Mouse (Mus musculus): ENCODE results near the gene Grm6. TPM values are rescaled to one million over a fixed set of nuclear protein-coding genes. Genes with fewer than 3 reads are reported as not detected.

Gene Grm6
- not detected for total RNA-seq (2021)

DNA sequence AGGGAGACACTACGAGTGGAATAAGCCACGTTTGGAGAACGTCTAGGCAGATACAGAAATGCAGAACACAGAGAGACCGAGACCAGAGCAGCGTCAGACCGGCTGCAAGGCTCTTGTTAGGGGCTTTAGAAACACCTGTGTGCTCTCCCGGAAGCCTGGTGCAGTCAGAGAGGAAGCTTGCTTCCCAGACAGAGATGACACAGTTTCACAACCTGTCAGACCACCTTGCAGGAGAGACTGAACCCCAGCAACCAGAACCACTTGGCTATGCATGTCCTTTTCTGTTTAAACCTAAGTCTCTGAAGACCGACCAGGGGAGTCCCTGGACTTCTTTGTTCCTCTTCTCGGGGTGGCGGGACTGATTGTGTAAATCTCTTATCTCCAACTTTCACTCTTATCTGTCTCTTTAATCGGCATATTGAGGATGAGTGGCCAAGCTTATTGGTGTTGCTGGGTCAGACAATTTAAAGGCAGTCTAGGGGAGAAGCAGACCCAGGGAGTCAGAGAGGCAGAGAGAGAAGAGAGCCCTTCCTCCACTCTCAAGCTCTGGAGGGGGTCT lies at the start of gene Grm6:
Gene Grm6 (plus strand): TSS at position 509 of the 559 bp plus-strand sequence.
- intact Hi-C loops (cut with DNase I): no loop called here
- DNase-seq (ENCODE audit: low spot score): no peak

DNA sequence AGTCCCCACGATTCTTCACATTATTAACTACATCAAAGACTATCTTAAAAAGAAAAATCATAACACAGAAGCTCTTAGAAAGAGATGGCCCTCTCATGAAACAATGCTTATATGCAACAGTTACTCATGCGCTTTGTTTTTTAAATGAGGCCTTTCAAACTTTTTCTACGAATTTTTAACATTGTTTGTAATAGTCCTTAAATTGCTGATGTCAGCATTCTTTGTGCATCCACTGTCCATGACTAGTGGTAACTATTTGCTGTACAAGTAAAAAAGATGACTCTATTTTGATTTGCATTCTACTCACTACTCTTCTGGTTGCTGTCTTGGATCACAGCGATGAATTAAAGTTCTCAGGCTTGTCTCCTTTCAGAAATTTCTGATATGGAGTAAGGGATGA lies 36.3 kb upstream of the Grm6 start:
- no peak for DNase-seq (ENCODE audit: low spot score)
- intact Hi-C loops (cut with DNase I): no loop called here

DNA sequence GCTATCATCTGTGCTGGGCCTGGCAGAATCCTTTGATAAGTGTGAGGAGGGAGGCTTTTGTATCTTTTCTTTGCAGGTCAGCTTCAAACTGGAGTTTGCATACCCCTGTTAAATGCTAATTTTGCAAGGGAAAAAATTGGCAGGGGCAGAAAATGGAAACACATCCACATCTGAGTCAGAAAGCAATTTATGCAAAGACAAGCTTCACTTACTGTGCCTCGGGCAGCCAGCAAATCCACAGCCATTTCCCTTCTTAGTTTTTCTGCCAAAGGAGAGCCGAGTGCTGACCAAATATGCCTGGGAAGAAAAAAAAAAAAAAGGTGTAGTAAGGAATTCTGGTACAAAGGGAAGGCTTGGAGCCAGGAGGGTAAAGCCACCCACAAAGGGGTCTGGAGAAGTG lies 24.3 kb upstream of the Grm6 start:
- intact Hi-C loops (cut with DNase I): loop anchor here (5.0 kb wide), 2 partner anchors 106 to 231 kb away; partner anchors contain the start of genes Zfp354a and Zfp354b

DNA sequence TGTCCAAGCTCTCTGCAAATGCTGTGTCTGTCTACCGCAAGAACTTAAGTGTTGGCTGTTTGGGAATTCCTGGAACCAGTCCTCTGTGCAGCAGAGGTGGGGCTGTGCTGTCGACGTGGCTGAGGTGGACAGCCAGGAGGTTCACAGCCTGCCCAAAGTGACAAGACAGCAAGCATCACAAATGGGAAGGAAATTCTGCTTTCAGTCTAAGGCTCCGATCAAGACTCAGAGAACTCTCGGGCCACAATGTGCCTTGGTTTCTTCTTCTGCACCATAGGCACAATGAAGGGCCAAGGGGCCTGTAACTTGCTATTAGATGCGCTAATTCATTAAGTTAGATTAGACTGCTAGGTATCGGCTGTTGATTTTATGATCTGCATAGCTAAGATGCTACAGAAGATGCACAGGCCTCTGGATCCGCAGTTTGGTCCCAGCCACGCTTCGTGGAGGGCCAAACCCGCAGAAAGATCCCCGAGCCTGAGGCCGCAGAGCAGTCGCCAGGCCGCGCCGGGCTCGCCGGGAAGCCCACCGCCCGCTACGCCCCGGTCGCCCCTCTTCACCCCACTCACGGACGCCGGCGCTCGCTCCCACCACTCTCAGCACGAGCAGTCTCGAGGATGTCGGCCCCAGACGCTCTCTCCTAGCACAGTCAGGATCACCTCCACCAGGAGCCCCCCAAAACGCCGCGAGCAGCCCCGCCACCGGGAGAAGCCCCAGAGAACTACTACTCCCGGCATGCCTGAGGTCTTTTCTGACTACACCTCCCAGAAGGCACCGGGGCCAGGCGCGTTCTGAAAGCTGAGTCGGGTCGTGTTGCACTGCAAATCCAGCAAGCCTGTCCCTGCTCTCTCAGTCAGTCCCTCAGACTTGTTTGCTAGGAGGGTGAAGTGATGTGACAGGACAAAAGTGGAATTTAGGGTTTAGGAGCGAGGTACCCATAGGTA lies 23.2 kb upstream of the Grm6 start, which contains the start of gene Zfp354c:
Gene Zfp354c (minus strand): TSS at position 715 of the 944 bp plus-strand sequence.
- intact Hi-C loops (cut with DNase I): loop anchor here (5.0 kb wide), 2 partner anchors 105 to 230 kb away; partner anchors contain the start of genes Zfp354a and Zfp354b
- DNase-seq (ENCODE audit: low spot score): peak; percentile 68

More for the DNA sequence above, 24.3 kb upstream of the Grm6 start:
- DNase-seq (ENCODE audit: low spot score): no peak

DNA sequence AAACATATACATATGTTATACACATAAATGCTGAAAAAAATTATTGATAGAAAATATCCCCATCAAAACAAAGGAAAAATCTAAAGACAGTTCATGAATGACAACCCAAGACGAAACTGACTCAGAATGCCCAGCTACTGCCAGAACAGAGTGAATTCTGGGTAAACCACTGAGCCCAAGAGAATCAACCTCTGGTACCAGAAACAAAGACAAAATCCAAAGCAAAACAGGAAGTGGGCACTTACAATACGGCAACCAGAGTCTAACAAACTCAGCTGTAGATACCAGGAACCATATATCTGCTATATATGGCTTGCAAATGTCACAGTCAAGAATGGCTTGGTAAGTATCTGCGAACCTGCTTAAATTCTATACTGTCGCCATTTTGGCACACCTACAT lies 14.8 kb upstream of the Grm6 start:
- intact Hi-C loops (cut with DNase I): no loop called here

DNA sequence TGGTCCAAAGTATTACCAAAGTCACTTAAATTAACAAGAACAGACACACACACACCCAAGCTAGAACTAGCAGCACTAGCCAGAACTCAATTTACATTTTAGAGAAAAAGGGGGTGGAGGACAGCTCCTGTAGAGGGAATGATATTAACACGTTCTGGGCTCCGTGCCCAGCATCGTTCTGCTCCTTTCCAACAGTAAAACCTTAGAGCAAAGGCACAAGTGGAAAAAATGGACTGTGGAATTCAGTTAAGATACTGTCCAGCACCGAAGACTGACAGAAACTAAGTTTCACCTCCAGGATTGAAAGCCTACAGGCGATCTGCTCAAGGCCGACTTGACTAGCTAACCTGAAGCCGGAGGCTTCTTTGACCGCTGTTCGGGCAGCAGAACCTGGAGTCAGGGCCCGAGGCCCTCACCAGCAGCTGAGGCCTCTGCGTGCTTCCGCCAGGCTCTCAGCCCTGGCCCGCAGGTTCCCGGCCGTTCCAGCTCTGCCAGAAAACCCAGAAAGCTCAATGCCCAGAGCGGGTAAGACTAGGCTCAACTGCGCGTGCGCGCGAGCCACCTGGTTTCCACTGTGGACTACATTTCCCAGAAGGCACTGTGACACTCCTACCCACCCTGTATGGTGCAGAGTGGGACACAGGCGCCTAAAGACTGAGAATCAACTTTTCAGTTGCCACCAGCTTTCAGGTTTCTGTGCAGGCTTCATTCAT lies 9.3 kb upstream of the Grm6 start, which contains the start of gene Zfp879:
Gene Zfp879 (minus strand): TSS at position 530 of the 713 bp plus-strand sequence.
- peak; percentile 73 for DNase-seq (ENCODE audit: low spot score)
- intact Hi-C loops (cut with DNase I): loop anchor here (5.0 kb wide), 1 partner anchor 76 kb away; the partner anchor contains the start of gene Zfp2

More for the DNA sequence above, 14.8 kb upstream of the Grm6 start:
- DNase-seq (ENCODE audit: low spot score): no peak

DNA sequence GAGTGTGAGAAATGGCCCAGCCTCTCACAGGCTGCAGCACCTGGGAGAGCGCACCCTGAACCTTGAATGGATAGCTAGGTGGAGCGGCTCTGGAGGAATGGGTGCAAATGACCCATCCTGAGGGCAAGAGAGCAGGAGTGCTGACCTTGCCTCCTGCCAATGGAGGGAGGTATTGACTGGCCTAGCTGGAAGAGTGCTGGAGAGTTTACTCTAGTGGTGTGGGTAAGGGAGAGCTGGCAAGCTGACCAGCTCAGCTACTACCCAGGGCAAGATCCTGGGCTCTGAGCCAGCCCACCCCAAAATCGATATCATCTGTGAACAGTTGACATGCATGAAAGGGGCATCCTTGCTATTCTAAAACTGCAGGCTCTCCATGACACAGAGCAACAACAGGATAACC lies 4.5 kb upstream of the Grm6 start:
- DNase-seq (ENCODE audit: low spot score): no peak

DNA sequence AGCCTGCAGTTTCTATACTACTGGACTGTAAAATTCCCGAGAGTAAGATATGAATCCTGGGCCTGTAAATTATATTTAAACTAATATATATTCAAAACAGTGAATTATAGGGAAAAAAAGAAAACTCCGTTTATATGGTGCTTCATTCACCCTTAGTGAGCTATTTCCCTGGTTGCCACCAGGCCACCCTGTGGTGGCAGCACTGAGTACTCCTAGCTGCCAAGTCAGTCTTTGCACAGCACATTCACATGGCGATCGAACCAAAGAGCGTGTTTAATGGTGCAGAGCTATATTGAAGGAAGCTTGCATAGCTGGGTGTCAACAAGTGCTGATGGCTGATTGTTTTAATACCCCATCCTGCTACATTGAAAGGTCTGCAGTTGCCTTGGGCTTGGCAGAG lies 3.4 kb upstream of the Grm6 start:
- DNase-seq (ENCODE audit: low spot score): no peak
- intact Hi-C loops (cut with DNase I): no loop called here

More for the DNA sequence above, 4.5 kb upstream of the Grm6 start:
- intact Hi-C loops (cut with DNase I): no loop called here

DNA sequence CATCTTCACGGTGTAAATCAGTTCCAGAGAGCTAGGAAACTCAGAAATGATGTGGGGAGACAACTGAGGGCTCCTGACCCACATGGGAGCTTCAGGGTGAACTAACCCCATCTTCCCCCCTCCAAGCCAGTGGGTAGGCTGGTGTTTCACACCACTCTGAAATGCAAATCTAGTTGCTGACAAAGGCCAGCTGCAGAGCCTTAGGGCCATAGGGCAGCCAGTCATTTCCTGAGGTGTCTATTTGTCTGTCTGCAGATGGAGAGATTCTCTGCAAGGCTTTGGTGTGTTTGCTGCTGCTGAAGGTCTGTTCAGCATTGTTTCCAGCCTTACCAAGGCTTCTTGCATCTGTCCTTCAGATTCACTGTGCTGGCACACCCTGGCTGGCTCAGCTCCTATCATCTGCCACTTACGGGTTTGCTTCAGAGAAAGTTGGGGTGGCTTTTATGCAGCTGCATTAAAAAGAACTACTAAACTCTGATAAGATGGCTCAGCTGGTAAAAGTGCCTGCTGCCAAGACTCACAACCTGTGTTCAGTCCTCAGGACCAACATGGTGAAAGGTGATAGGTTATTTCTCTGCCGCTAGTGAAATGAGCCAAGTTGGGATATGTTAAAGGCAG lies 1.9 kb upstream of the Grm6 start:
- intact Hi-C loops (cut with DNase I): no loop called here

DNA sequence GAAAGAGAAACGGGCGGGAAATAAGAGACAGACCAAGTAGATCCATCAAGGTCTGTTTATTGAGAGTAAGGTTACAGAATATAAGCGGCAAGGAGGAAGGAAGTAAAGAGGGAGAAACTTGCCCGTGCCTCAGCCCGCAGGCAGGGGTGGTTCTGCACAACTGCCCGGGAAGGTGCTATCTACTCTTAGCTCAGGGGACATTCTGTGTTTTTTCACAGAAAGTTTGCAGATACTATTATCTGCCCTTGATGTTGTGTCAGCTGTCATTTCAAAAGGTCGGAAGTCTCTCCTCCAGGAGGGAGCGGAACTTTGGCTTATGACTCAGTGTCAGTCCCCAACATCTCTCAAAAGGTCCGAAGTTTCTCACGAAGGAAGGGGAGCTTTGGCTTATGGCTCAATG lies 1.2 kb upstream of the Grm6 start:
- DNase-seq (ENCODE audit: low spot score): no peak
- intact Hi-C loops (cut with DNase I): no loop called here

More for the DNA sequence above, 1.9 kb upstream of the Grm6 start:
- no peak for DNase-seq (ENCODE audit: low spot score)

DNA sequence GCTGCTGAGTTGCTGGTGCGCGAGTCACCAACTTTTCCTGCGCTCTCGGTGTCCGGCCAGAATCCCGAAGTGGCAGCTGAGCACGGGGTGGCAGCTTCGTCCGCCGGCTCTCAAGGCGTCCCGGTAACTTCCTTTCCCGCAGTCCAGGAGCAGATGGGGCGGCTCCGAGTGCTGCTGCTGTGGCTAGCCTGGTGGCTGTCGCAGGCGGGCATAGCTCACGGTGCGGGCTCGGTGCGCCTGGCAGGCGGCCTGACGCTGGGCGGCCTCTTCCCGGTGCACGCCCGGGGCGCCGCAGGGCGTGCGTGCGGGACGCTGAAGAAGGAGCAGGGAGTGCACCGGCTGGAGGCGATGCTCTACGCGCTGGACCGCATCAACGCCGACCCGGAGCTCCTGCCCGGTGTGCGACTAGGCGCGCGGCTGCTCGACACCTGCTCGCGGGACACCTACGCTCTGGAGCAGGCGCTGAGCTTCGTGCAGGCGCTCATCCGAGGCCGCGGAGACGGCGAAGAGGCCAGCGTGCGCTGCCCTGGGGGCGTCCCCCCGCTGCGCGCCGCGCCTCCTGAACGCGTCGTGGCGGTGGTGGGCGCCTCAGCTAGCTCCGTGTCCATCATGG lies 610 bp downstream of the Grm6 start:
- no peak for DNase-seq (ENCODE audit: low spot score)
- intact Hi-C loops (cut with DNase I): no loop called here

DNA sequence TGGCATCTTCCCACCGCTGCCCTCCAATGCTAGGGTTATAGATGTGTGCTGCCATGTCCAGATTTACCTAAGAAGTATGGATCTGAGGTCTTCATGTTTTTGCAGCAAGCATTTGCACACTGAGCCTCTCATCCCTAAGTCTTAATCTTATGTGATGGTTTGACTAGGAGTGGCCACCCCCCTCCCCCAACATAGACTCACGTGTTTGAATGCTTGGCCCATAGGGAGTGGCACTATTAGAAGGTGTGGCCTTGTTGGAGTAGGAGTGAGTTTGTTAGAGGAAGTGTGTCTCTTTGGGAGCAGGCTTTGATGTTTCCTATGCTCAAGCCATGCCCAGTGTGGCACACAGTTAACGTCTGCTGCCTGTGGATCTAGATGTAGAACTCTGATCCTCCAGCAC lies 28.2 kb downstream of the Grm6 start:
- DNase-seq (ENCODE audit: low spot score): no peak
- intact Hi-C loops (cut with DNase I): no loop called here

DNA sequence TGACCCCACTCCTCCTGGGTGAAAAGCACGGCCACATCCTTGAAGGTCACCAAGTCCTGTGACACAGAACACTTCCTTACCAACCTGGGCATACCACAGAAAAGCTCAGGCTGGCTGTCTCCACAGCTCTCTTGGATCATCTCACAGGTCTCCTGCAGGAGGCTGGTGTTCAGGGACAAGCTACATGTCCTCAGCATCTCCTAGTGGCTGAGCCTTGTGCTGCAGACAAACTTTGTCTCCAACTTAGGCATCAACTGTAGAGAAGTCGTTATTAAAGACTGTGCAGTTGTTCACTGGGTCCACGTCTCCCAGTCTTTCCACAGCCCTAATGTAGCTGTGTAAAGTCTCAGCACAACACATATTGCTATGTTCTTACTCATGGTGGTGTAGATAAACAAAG lies 33.3 kb downstream of the Grm6 start:
- DNase-seq (ENCODE audit: low spot score): no peak
- intact Hi-C loops (cut with DNase I): no loop called here

DNA sequence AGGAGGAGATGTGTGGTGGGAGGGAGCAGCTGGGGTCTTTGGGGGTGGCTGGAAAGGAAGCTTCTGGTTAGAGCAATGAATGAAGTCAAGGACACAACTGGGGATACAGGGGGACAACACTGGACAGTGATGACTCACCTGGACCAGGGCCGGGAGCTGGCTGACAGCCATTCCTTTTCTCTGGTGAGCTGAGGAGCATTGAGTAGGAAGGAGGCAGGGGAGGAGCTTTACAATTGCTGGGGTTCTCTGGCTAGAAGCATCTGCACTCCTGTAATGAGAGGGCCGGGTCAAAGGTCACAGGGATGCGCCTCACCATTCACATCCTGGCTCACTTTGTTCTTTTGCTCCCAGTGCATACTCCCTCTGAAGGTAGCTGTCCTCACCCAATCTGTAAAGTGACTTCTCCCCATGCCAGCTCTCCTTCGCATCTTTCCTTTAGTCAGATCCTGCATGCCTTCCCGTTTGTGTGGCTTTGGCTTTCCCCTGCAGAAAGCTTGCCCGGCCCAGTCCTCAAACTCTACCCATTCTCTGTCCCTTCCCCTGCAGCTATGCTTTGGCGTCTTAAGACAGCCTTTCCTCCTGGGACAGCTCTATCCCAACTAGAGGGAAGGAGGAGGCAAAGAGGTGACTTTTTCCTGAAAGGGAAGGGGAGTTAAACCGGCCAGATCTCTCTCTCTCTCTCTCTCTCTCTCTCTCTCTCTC lies 35.9 kb downstream of the Grm6 start:
- no peak for DNase-seq (ENCODE audit: low spot score)
- intact Hi-C loops (cut with DNase I): loop anchor here (5.0 kb wide), 1 partner anchor 46 kb away; the partner anchor contains the start of gene Zfp354b

DNA sequence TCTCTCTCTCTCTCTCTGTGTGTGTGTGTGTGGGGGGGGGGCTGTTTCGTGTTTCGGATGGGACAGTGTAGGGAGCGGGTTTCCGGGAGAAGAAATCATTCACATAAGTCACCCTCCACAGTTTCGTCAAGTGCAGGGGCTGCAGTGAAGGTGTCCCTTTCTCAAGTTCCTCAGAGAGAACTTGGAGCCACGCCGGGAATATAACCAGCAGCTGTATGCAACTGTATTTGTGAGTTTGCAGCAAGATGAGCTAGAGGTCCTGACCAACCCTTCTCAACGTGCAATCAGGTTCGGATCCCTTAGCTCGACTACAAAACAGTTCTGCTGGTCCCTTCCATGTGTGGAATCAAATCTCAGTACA lies 36.4 kb downstream of the Grm6 start:
- no peak for DNase-seq (ENCODE audit: low spot score)
- intact Hi-C loops (cut with DNase I): loop anchor here (5.0 kb wide), 1 partner anchor 45 kb away; the partner anchor contains the start of gene Zfp354b

DNA sequence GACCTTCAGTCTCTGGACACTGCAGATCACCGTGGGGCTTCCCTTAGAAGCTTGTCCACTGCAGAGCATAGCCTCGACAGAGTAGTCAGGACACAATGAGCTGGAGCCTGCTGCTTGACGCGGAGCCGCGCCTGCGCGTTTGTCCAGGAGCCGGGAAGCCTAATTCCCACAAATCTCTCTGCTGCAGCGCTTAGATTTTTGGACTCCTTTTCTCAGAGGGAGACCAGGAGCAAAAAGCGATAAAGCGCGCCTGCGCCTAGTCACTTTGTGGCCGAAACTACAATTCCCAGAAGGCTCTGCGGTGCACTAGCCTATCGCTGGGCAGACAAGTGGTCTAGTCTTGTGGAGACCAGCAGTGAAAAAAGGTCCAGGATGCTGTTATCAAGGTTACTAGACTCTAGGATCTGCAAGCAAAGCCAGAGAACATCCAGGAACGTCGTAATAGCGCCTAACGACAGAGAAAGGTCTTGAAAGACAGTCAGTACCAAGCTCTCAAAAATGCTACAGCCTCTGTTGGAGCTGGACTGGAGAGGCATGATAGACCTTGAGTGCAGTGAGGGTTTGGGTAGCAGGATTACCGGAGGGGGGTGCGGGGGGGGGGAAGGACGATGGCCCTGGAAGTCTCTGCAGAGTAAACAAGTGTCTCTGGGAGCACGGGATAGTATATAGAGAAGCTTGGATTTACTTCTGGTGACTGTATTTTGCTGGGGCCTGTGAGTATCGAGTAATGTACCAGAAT lies 37.1 kb downstream of the Grm6 start, which contains the start of gene Zfp454:
Gene Zfp454 (minus strand): TSS at position 262 of the 739 bp plus-strand sequence.
- intact Hi-C loops (cut with DNase I): loop anchor here (2.0 to 5.0 kb wide), 2 partner anchors 27 to 45 kb away; partner anchors contain the start of gene Zfp354b
- peak; percentile 83 for DNase-seq (ENCODE audit: low spot score)

DNA sequence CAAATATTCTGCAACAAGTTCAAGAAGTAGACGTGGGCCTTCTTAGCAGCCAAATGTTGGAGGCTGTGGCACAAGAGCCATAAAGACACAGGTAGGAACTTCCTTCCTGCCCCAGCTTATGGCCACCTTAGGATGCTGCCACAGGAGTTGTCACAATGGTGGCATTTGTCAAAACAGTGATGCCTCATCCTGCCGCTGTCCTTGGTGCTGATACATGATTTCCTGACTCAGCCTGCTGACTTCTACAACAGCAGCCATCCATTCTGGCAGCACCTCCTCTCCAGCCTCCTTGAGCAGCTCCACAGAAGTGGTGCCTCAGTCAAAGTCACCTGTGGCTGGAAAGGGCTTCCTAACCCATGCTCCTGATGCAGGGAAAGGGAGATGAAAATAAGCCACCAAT lies 42.0 kb downstream of the Grm6 start:
- intact Hi-C loops (cut with DNase I): no loop called here
- no peak for DNase-seq (ENCODE audit: low spot score)

DNA sequence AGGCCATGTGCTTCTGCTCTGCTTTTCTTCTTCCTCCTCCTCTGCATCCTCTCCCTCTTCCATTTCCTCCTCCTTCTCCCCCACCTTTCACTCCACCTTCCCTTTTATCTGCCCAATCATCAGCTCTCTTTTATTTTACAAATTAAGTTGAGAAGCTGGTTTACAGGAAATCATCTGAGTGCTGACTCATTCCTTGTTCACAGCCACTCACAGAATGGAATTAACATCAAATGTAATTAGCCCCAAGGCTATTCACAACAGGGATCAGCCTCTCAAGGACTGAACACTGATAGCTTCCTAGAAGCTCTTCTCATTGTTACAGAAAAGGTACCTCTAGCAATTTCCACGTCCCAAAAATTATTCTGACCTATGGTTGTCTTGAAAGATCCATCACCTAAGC lies 46.9 kb downstream of the Grm6 start:
- no peak for DNase-seq (ENCODE audit: low spot score)
- intact Hi-C loops (cut with DNase I): no loop called here
